Mouse (Mus musculus): Measurements from ENCODE around the gene Cdkal1.

DNA sequence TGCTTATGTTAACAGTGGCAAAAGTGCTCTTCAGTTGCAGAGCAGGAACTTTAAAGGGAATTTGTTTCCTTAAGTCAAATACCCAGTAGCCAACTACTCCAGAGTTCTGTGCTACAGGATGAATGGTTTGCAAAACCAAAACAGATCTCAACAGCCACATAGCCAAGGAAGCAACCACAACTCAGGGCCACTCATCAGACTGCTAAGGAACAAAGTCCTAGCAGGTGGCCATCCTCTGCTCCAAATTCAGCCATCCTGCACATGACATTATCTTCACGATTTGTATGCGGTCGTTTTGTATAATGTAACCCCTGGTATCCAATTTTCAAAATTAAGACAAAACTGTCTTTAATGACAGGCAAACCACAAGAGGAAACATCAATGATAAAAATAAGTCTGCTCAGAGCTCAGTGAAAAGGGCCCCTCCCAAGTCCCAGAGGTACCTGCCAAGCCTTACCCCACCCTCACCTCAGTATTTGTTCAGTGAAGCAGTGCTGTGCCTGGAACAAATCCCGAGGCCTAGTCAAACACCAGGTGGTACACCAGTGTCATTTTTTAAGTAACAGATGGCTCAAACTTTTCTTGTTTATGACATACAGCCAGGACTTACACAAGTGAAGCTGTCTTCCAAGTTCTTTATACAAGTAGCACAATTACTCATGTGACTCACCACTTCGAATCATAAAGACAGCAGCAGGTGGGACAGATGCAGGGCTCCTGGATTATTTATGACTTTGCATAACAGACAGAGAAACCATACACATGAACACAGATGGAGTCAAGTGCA lies 117.6 kb downstream of the Cdkal1 start:
- TF ChIP-seq CTCF (IDR thresholded peaks at IDR 0.05; ENCODE audit: low read depth) (no peak), EP300 (IDR thresholded peaks at IDR 0.05; ENCODE audit: low read depth) (no peak)

Data from liver, embryonic 14.5 days (tissue).